Mouse (Mus musculus): ENCODE measurements around the gene Sfrp5.

- TF ChIP-seq CTCF (IDR thresholded peaks at IDR 0.05) (no peak), EP300 (IDR thresholded peaks at IDR 0.05) (no peak)
Observed at GRCm38 (mm10) chr19:42189735-42190134, 12.3 kb downstream of the Sfrp5 start.
